Mouse (Mus musculus) small intestine, adult 2 months (tissue): ENCODE data around the gene Fryl.

ENCODE experiments used
- CTCF ChIP-seq: fragments of 200-500 bp; IDR thresholded peaks from 2 replicates; pipeline ENCODE4 v1.5.1; 2012; ENCODE audit warnings: low read depth, mild to moderate bottlenecking, control low read depth, inconsistent platforms, low read length, moderate library complexity, mixed read lengths; ENCODE audit not compliant: insufficient replicate concordance, insufficient read length; ENCODE audit errors: extremely low read depth
- POLR2A ChIP-seq: fragments of 200-500 bp; IDR thresholded peaks from 2 replicates; pipeline ENCODE4 v1.6.1; 2012; ENCODE audit warnings: low read depth, mild to moderate bottlenecking, control low read depth, inconsistent platforms, low read length, moderate library complexity

GRCm38 (mm10) chr5:73241332-73241731 lies 15.1 kb downstream of the Fryl start:
- no peak for TF ChIP-seq CTCF
- TF ChIP-seq POLR2A = no peak
